Mouse (Mus musculus): ENCODE measurements around the gene Gm21721.
"Not testable (repeated sequence)": the region's sequence is repeated elsewhere in the genome, so short reads cannot be mapped to it uniquely, and the experiment has no call there.

Gm21721 gene

GRCm38 (mm10) chrY:9202090-9202489, at the start of gene Gm21721:
Gene Gm21721 (minus strand): TSS chrY:9202190.
- not testable (repeated sequence) for DNase-seq

Data from right cerebral cortex, postnatal 14 days (tissue).